In the genomic region with DNA sequence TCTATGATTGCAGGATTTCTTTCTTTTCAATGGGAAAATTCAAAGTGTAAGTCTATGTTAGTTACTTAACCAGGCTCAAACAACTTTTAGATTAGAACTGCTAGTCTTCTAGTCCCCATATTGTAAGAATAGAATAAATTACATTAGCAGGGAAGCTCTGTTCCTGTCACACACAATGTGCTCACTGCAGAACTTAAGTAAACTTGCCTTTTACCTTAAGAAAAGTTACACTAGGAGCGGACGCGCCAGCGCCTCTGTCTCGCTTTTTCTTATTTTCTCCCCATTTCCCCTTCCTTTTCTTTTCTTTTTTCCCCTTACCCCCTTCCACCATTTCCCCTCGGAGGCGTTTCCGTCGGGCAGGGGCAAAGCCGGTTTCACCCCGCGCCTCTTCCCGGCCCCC, we compare ENCODE assay signal across 8 mouse cellular contexts. TPM values are rescaled to one million over a fixed set of nuclear protein-coding genes. Genes with fewer than 3 reads are reported as not detected.
DNase-seq lines count a peak whose midpoint lies in the region; ATAC-seq and TF ChIP-seq lines count a peak whose summit lies in the region.

No protein-coding gene starts in this region.

- no peak overlapping the region for H3K27ac ChIP-seq in liver, embryonic 11.5 days (ENCODE audit: low read depth, low read length)
- H3K27ac ChIP-seq in forebrain, embryonic 13.5 days: no peak overlapping the region
- no peak overlapping the region for H3K27ac ChIP-seq in limb, embryonic 14.5 days (replicated peaks; ENCODE audit: low read depth, low read length)
- no peak overlapping the region for H3K27ac ChIP-seq in neural tube, embryonic 15.5 days (replicated peaks)

- WGBS in liver, embryonic 11.5 days: 6% methylated on average over 13 of the region's 13 CpGs
- 4% methylated on average over 13 of the region's 13 CpGs for WGBS in forebrain, embryonic 13.5 days
- 6% methylated on average over 13 of the region's 13 CpGs for WGBS in limb, embryonic 14.5 days
- 7% methylated on average over 13 of the region's 13 CpGs for WGBS in neural tube, embryonic 15.5 days

- ATAC-seq in liver, embryonic 11.5 days (replicated peaks; ENCODE audit: low FRiP score): no peak
- ATAC-seq in forebrain, embryonic 13.5 days: no peak
- ATAC-seq in limb, embryonic 14.5 days (ENCODE audit: low FRiP score, low read depth): no peak
- no peak for ATAC-seq in neural tube, embryonic 15.5 days (ENCODE audit: low FRiP score)

- no peaks in the 10 kb centered on the region for H3K9me3 ChIP-seq in liver, embryonic 11.5 days (ENCODE audit: control insufficient read depth, low read length)
- H3K9me3 ChIP-seq in forebrain, embryonic 13.5 days (replicated peaks): no peaks in the 10 kb centered on the region
- no peaks in the 10 kb centered on the region for H3K9me3 ChIP-seq in limb, embryonic 14.5 days (ENCODE audit: control insufficient read depth, low read length)
- H3K9me3 ChIP-seq in neural tube, embryonic 15.5 days (replicated peaks): no peaks in the 10 kb centered on the region

- peaks cover 27% of the 10 kb centered on the region for H3K27me3 ChIP-seq in liver, embryonic 11.5 days (replicated peaks; ENCODE audit: control insufficient read depth, insufficient read depth, low read length)
- peaks cover 32% of the 10 kb centered on the region for H3K27me3 ChIP-seq in forebrain, embryonic 13.5 days
- H3K27me3 ChIP-seq in limb, embryonic 14.5 days (ENCODE audit: control insufficient read depth, insufficient read depth, low read length): peaks cover 10% of the 10 kb centered on the region
- peaks cover 21% of the 10 kb centered on the region for H3K27me3 ChIP-seq in neural tube, embryonic 15.5 days (replicated peaks)

- no peak for TF ChIP-seq POLR2A in limb, embryonic 14.5 days (IDR thresholded peaks at IDR 0.05; ENCODE audit: borderline replicate concordance, extremely low read depth, insufficient read depth, insufficient read length)

- H3K4me1 ChIP-seq in liver, embryonic 11.5 days (replicated peaks; ENCODE audit: control insufficient read depth, insufficient read depth, low read length): no peaks in the 10 kb centered on the region
- no peaks in the 10 kb centered on the region for H3K4me1 ChIP-seq in forebrain, embryonic 13.5 days
- H3K4me1 ChIP-seq in limb, embryonic 14.5 days (ENCODE audit: control insufficient read depth, insufficient read depth, low read length): no peaks in the 10 kb centered on the region
- H3K4me1 ChIP-seq in neural tube, embryonic 15.5 days: peaks cover 5% of the 10 kb centered on the region; the same call in 1 of the 2 replicates

- H3K36me3 ChIP-seq in liver, embryonic 11.5 days (ENCODE audit: control insufficient read depth, insufficient read depth, low read length): no peaks in the 10 kb centered on the region
- H3K36me3 ChIP-seq in forebrain, embryonic 13.5 days (ENCODE audit: poor library complexity, severe bottlenecking): no peaks in the 10 kb centered on the region
- H3K36me3 ChIP-seq in limb, embryonic 14.5 days (ENCODE audit: control insufficient read depth, insufficient read depth, low read length): no peaks in the 10 kb centered on the region
- no peaks in the 10 kb centered on the region for H3K36me3 ChIP-seq in neural tube, embryonic 15.5 days

- peak overlapping the region; percentile 41 for H3K4me3 ChIP-seq in liver, embryonic 11.5 days (ENCODE audit: low read depth, low read length)
- H3K4me3 ChIP-seq in forebrain, embryonic 13.5 days: peak overlapping the region; percentile 32
- H3K4me3 ChIP-seq in limb, embryonic 14.5 days (replicated peaks; ENCODE audit: low read length): peak overlapping the region; percentile 37
- H3K4me3 ChIP-seq in neural tube, embryonic 15.5 days (replicated peaks): peak overlapping the region; percentile 33

- peak overlapping the region; percentile 63 for H3K4me2 ChIP-seq in liver, embryonic 11.5 days
- peak overlapping the region; percentile 56 for H3K4me2 ChIP-seq in forebrain, embryonic 13.5 days
- peak overlapping the region; percentile 63 for H3K4me2 ChIP-seq in limb, embryonic 14.5 days (replicated peaks; ENCODE audit: low read depth, low read length, severe bottlenecking)
- H3K4me2 ChIP-seq in neural tube, embryonic 15.5 days: peak overlapping the region; percentile 59

- DNase-seq in liver, embryonic 11.5 days (ENCODE audit: low spot score): no peak
- no peak for DNase-seq in liver
- DNase-seq in limb, embryonic 14.5 days (ENCODE audit: low spot score): no peak
- no peak for DNase-seq in cerebellum, adult 18-20 months
- DNase-seq in left cerebral cortex, adult 11 months (ENCODE audit: low spot score): no peak
- DNase-seq in right cerebral cortex, postnatal 36 days (ENCODE audit: low spot score in 2 of 2): no peak

- no peak overlapping the region for H3K9ac ChIP-seq in liver, embryonic 11.5 days (ENCODE audit: low read depth, low read length)
- no peak overlapping the region for H3K9ac ChIP-seq in forebrain, embryonic 13.5 days
- peak overlapping the region; percentile 55 for H3K9ac ChIP-seq in limb, embryonic 14.5 days (ENCODE audit: low read depth, low read length, severe bottlenecking)
- H3K9ac ChIP-seq in neural tube, embryonic 15.5 days (replicated peaks): no peak overlapping the region

RNA-seq across cellular contexts. Expression of gene Zmym2, which starts 21.8 kb away (rescaled TPM):
- 24.4 and 32.0 TPM in 2 replicates for polyA plus RNA-seq in liver, embryonic 11.5 days (2014; fragmentation: Nextera tagmentation; extraction: Ambion mirVana)
- polyA plus RNA-seq in forebrain, embryonic 13.5 days (2015; fragmentation: Nextera tagmentation; extraction: Ambion mirVana): 77.8 and 78.3 TPM in 2 replicates
- polyA plus RNA-seq in limb, embryonic 14.5 days (2012; rRNA removed): 29.8 and 50.8 TPM in 2 replicates
- 39.1 and 40.8 TPM in 2 replicates for polyA plus RNA-seq in limb, embryonic 14.5 days (2014; fragmentation: Nextera tagmentation; extraction: Ambion mirVana)
- 47.3 and 47.8 TPM in 2 replicates for polyA plus RNA-seq in neural tube, embryonic 15.5 days (2015; fragmentation: Nextera tagmentation; extraction: Ambion mirVana)

RNA-seq across cellular contexts. Expression of gene Zmym5, which starts 53.1 kb away (rescaled TPM):
- polyA plus RNA-seq in liver, embryonic 11.5 days (2014; fragmentation: Nextera tagmentation; extraction: Ambion mirVana): 15.2 and 15.6 TPM in 2 replicates
- polyA plus RNA-seq in forebrain, embryonic 13.5 days (2015; fragmentation: Nextera tagmentation; extraction: Ambion mirVana): 31.6 and 32.5 TPM in 2 replicates
- polyA plus RNA-seq in limb, embryonic 14.5 days (2012; rRNA removed): 24.5 and 32.9 TPM in 2 replicates
- 22.0 and 24.4 TPM in 2 replicates for polyA plus RNA-seq in limb, embryonic 14.5 days (2014; fragmentation: Nextera tagmentation; extraction: Ambion mirVana)
- 29.8 and 31.7 TPM in 2 replicates for polyA plus RNA-seq in neural tube, embryonic 15.5 days (2015; fragmentation: Nextera tagmentation; extraction: Ambion mirVana)
